Mouse (Mus musculus) natural killer cell, adult 2 months (primary cell): ENCODE data around the gene Fam81a.

Experiments used
- DNase-seq, 2 experiments: peaks; one replicate each; pipeline ENCODE4 v3.0.0; 2022; ENCODE audit warnings: low spot score in 2 of 2

Fam81a gene

DNA sequence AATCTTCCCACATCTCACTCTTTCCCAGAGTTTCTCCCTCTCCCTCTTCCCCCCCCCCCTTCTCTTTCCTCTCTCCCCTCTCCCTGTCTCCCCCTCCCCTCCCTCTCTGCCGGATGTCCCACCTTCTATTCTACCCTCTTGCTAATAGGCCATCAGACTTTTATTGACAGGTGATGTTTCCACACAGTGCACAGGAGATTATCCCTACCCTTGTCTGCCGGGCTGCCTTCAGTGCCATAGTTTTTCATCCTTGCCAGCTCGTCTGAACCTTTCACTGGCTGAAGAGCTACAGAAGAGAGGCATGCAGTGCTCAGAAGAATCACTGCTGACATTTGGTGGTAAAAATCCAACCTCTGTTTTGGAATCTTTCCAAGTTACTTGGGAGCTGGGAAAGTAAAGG, 88.9 kb downstream of the Fam81a start:
- DNase-seq: no peak

DNA sequence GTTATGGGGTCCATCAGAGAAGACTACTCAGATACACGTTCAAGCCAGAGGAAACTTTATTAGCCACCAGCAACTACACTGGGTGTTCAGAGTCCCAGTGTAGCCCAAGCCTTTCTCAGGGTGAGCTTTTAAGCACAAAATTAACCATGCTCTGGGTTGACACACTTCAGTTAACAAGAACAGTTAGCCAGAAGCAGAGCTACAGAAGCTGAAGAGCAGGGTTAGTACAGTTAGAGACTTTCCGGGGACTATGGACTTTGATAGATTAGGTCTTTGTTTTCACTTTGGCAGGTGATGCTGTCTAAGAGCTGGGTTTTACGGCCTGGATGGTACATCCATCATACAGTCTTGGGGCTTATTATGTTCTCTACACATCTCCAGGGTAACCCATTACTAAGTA, 89.6 kb downstream of the Fam81a start:
- DNase-seq: no peak

DNA sequence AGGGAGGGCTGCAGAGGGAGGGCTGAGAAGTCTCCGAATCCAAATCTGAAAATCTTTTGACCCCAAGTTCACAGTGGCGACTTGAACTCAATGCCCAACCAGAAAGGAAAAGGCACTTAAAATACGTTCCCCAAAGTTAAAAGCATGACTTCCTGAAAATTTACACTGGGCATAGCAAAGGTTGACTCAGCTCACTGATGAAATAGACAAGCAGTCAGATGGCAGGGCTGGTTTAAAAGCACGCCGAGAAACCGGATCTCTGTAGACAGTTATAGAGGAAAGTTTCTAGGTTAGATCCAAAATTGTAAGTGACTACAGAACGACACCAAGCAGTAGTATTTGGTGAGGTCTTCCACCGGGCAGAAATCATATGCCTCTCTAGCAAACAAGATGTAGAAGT, 92.5 kb downstream of the Fam81a start:
- DNase-seq: no peak

DNA sequence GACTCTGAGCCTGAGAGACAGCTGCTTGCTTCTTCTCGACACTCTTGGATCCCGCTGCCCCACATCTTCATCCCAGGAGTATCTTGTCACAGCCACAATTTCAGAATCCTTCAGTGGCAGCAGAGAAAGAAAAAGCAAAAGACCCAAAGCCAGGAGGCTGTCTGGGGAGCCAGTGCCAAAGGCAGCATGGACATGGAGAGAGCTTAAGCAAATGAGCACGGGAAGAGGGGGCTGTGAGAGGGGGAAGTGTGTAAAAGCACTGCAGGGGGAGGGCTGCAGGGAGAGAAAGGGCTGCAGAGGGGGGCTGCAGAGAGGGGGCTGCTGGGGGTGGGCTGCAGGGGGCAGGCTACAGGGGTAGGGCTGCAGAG, 93.0 kb downstream of the Fam81a start:
- no peak for DNase-seq

DNA sequence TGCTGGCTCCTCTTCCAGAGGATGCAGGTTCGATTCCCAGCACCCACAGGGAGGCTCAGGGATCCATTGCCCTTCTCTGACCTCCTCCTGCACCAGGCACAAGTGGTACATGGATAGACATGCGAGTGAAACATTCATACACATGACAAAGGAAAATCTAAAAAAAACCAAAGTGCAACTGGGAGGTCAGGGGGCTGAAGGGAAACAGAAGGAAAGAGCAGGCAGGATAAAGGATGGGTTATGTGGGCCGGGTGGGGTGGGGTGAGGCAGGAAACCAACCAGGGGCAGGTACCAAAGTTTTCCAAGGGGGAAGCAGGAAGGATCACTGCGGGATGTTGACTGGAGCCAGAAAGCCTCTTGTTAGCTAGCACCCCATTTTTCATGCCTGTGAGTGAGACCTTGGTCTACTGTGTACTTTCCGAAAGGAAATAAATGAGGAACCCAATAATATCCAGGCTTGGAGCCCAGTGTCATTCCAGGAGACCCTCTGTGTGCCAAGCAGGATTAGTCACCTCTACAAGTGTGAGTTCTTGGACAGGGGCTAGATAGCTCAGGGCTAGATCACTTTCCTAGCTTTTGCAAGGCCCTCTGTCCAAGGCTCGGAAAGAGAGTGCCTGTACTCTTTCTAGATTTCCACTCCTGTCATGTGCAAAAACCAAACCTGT, 93.5 kb downstream of the Fam81a start:
- DNase-seq: no peak

DNA sequence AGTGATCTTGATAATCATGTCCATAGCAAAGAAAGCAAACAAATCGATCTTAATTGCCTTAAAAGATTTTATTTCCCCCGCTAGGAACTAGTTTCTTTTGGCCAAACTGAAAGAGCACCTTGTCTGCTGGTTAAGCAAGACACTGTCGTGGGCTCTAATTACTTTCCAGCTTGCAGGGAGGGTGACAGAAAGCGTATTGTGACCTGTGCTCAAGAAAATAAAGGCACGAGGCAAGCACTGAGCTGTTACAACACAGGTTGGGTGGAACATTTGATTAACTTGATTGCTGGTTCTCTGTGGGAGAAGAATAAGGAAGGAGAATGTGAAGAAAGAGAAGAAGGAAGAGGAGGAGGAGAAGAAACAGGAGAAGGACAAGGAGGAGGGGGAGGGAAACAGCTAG, 94.1 kb downstream of the Fam81a start:
- DNase-seq: no peak

DNA sequence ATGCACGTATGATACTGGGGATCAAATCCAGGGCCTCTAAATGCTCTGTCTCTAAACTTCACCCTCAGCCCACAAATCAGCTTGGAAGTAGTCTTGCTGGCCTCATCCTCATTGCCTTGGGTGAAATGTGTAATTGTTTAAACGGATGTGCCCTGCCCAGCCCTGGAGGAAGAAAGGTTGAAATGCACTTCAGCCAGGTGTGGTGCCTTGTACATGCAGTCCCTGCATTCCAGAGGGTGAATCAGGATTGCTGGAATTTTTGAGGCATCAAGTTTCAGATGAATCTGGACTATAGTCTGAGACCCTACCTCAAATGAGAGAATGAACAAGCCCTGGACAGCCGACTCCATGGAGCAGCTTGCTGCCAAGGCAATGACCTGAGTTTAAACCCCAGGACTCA, 94.5 kb downstream of the Fam81a start:
- no peak for DNase-seq

DNA sequence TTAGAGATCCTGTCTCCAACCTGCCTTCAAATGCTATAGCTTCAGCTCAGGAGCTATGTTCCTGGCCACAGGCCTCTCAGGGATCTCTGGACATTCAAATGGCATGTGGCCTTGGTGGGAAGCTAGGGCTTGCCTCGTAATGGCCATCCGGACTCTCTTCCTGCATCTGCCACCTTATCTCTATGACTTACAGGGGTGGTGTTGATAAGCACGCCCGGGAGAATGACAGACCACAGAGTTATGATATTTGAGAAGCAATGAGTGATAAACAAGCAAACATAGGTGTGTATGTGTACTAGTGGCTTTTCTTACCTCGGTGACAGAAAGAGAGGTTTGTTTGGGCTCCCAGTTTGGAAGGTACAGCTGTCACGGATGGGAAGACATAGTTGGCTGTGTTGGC, 96.1 kb downstream of the Fam81a start:
- DNase-seq: no peak

DNA sequence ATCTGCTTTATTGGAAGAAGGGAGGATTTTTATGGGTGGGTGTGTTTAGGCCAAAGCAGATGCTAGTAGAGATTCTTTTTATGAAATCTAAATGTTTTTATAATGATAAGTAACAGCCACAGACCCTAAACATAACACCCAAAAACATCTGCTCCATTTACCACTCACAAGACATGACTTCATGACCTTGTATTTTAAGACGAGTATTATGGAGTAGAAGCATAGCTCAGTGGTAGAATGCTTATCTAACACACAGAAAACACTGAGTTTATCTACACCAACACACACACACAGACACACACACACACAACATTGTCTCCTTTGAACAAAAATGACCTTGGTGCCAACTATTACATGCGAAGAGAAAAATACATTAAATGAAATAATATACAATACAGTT, 97.5 kb downstream of the Fam81a start:
- no peak for DNase-seq

DNA sequence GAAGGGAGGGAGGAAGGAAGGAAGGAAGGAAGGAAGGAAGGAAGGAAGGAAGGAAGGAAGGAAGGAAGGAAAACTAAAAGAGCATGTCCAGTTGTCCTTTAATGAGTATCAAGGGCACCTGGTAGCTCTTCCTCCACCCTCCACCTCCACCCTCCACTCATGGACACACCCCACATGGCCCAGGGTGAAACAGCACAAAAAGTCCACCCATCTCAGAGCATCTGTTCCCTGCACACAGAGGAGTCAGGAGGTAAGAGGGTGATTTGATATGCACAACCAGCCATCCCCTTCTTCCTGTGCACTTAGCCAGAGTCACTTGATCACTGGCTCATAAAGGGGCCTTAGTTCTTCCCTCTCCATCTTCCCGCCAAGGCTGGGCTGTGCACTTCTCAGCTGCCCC, 99.4 kb downstream of the Fam81a start:
- no peak for DNase-seq

DNA sequence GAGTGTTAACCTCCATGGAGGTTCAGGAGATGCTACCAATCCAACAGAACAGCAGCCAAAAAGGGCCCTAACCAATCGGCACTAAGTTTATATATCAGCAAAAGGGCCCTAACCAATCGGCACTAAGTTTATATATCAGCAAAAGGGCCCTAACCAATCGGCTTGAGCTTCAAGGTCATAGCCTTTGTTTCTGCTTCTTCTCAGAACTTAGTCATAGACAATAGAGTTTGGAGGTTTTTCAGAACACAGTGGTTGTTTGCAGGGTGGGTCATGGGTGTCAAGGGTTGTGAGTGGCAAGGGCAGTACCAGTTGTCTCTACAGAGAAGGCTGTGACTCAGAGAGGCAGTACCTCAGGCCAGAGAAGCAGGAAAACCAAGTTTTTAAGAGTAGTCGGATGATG, 100.2 kb downstream of the Fam81a start:
- no peak for DNase-seq

DNA sequence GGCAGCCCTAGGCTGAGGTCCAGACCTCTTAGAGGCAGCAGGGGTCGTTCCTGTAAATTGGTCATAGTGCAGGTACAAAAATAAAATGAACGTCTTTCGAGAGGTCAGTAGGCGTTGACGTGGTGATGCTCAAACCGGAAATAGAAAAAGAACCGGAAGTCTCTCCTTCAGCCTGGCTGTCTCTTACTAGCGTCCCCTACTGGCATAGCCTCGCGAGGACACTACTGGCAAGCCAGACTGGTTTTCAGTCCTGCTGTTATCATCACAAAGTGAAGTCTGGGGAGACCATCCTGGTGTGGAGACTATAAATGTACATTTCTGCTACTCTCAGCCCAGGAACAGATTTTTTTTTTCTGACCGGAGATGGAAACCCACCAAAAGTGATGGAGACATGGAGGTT, 101.8 kb downstream of the Fam81a start:
- DNase-seq: no peak

DNA sequence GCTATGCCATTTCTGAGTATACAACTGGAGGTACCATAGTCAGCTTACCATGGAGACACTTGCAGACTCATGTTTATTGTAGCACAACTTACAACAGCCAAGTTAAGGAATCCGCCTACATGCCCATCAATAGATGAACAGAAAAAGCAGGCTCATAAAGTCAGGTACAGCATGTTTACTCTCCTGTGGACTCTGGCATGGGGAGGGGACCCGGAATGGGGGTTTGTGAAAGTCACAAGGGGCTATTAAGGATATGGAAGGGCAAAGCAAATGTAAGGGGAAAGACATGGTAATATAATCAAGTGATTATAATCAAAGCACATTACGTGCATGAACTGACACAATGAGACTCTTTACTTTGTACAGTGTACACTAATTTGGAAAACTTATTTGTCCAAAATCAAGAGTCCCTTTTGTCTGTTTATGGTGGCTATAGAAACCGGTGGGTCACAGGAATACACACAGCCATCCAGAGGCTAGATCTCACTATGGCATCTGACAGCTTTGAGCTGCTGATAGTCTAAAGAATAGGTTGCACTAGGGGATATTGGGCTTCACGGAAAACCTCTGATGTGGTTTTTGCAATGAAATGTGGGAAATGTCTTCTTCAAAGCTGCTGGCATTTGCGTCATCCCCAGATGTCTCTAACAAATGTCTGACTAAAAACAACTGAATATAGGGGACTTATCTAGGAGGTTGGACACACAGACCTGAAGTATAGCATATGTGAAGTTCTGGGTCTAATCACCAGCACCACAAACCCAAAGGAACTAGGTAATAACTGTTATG, 102.6 kb downstream of the Fam81a start:
- no peak for DNase-seq
